Mouse (Mus musculus) kidney, embryonic 15.5 days (tissue): Measurements from ENCODE around the gene Smim22. TPM values are rescaled to one million over a fixed set of nuclear protein-coding genes. Genes with fewer than 3 reads are reported as not detected.

ENCODE experiments used
- ATAC-seq: fragments of 200-750 bp; cut with Nextera tagmentation; replicated peaks from 2 replicates; pipeline ENCODE4 v1.8.0; 2017; ENCODE audit warnings: moderate TSS enrichment; ENCODE audit not compliant: low FRiP score
- H3K27ac ChIP-seq: fragments of 300-500 bp; sonication (generic); 2 replicates; pipeline ENCODE4 v1.5.1; 2015; ENCODE audit warnings: mild to moderate bottlenecking, inconsistent platforms
- H3K27me3 ChIP-seq: fragments of 300-500 bp; sonication (generic); 2 replicates; pipeline ENCODE4 v1.6.1; 2015; ENCODE audit warnings: inconsistent platforms
- H3K36me3 ChIP-seq: fragments of 300-500 bp; sonication (generic); 2 replicates; pipeline ENCODE4 v1.6.1; 2015; ENCODE audit warnings: inconsistent platforms
- H3K4me1 ChIP-seq: fragments of 300-500 bp; sonication (generic); 2 replicates; pipeline ENCODE4 v1.6.1; 2015; ENCODE audit warnings: inconsistent platforms
- H3K4me2 ChIP-seq: fragments of 300-500 bp; sonication (generic); 2 replicates; pipeline ENCODE4 v1.6.1; 2015; ENCODE audit warnings: moderate library complexity, mild to moderate bottlenecking, inconsistent platforms
- H3K4me3 ChIP-seq: fragments of 300-500 bp; sonication (generic); replicated peaks from 2 replicates; pipeline ENCODE4 v1.5.1; 2015; ENCODE audit warnings: mild to moderate bottlenecking, inconsistent platforms
- H3K9ac ChIP-seq: fragments of 300-500 bp; sonication (generic); 2 replicates; pipeline ENCODE4 v1.6.1; 2015; ENCODE audit warnings: mild to moderate bottlenecking, inconsistent platforms
- H3K9me3 ChIP-seq: fragments of 300-500 bp; sonication (generic); replicated peaks from 2 replicates; pipeline ENCODE4 v1.6.1; 2016; ENCODE audit warnings: inconsistent platforms
- WGBS: fragments of 180-500 bp; shearing (Covaris S2); methylation state at CpG from one replicate; pipeline ENCODE4 v1.1.7; 2015; ENCODE audit warnings: mixed read lengths; 5-methylcytosine and 5-hydroxymethylcytosine counted together
- polyA plus RNA-seq: library from polyadenylated mRNA; unstranded; fragments of >200 nt; fragmentation: Nextera tagmentation; extraction: Ambion mirVana; gene quantifications from 2 replicates; pipeline ENCODE4 v1.2.1, GENCODE M21; 2015

Gene Smim22
- 11.2 and 13.7 TPM in 2 replicates for polyA plus RNA-seq

GRCm38 (mm10) chr16:5007067-5007466 lies at the start of gene Smim22:
Smim22 (plus strand) TSS chr16:5007288.
- 0 out of 2 replicates have a peak within 1 kb of the TSS, but pooled peaks have one; percentile 22 for H3K27ac ChIP-seq

GRCm38 (mm10) chr16:4957446-4957845 lies 49.6 kb upstream of the Smim22 start:
- WGBS: 83% methylated on average over 3 of the region's 3 CpGs
- peaks cover 72% of the 10 kb centered on the region for H3K36me3 ChIP-seq
- H3K27me3 ChIP-seq: no peaks in the 10 kb centered on the region
- H3K4me1 ChIP-seq: peaks cover 4% of the 10 kb centered on the region
- no peak overlapping the region for H3K27ac ChIP-seq
- H3K4me3 ChIP-seq: no peak overlapping the region
- ATAC-seq: no peak
- no peaks in the 10 kb centered on the region for H3K9me3 ChIP-seq
- H3K4me2 ChIP-seq: no peak overlapping the region
- no peak overlapping the region for H3K9ac ChIP-seq

More at GRCm38 (mm10) chr16:5007067-5007466, at the start of gene Smim22:
- H3K9ac ChIP-seq: 0 out of 2 replicates have a peak within 1 kb of the TSS, but pooled peaks have one; percentile 10
- H3K4me1 ChIP-seq: peaks cover 10% of the 10 kb centered on the region
- H3K27me3 ChIP-seq: no peaks in the 10 kb centered on the region
- peak; percentile 58; the same call in 1 of the 2 replicates for ATAC-seq
- no peaks in the 10 kb centered on the region for H3K9me3 ChIP-seq
- peaks cover 6% of the 10 kb centered on the region for H3K36me3 ChIP-seq
- 39% methylated on average over 5 of the region's 5 CpGs for WGBS
- peak within 1 kb of the TSS; percentile 40 for H3K4me2 ChIP-seq
- peak within 1 kb of the TSS; percentile 10; the same call in 1 of the 2 replicates for H3K4me3 ChIP-seq

GRCm38 (mm10) chr16:4960260-4960659 lies 46.8 kb upstream of the Smim22 start:
- Histone ChIP-seq H3K27ac (no peak overlapping the region), H3K36me3 (peaks cover 44% of the 10 kb centered on the region), H3K9me3 (no peaks in the 10 kb centered on the region), H3K27me3 (no peaks in the 10 kb centered on the region), H3K4me1 (peaks cover 17% of the 10 kb centered on the region), H3K9ac (no peak overlapping the region), H3K4me3 (no peak overlapping the region), H3K4me2 (no peak overlapping the region)
- WGBS: 83% methylated on average over 8 of the region's 8 CpGs
- ATAC-seq: no peak

GRCm38 (mm10) chr16:4963346-4963745 lies 43.7 kb upstream of the Smim22 start:
- Histone ChIP-seq H3K27me3 (no peaks in the 10 kb centered on the region), H3K4me1 (peaks cover 19% of the 10 kb centered on the region), H3K36me3 (peaks cover 14% of the 10 kb centered on the region), H3K9me3 (no peaks in the 10 kb centered on the region), H3K9ac (peak overlapping the region; percentile 77), H3K4me3 (peak overlapping the region; percentile 83), H3K27ac (peak overlapping the region; percentile 78; the same call in 1 of the 2 replicates), H3K4me2 (peak overlapping the region; percentile 72)
- ATAC-seq: no peak
- 33% methylated on average over 9 of the region's 9 CpGs for WGBS

GRCm38 (mm10) chr16:4963797-4964709 lies 43.0 kb upstream of the Smim22 start, which contains the start of gene Anks3:
Anks3 (minus strand) TSS chr16:4964205.
- peak within 1 kb of the TSS; percentile 83 for H3K4me3 ChIP-seq
- no peaks in the 10 kb centered on the region for H3K9me3 ChIP-seq
- peak within 1 kb of the TSS; percentile 77 for H3K9ac ChIP-seq
- under 1% methylated on average over 71 of the region's 76 CpGs for WGBS
- H3K27me3 ChIP-seq: no peaks in the 10 kb centered on the region
- peak within 1 kb of the TSS; percentile 78 for H3K27ac ChIP-seq
- H3K36me3 ChIP-seq: peaks cover 14% of the 10 kb centered on the region
- peak within 1 kb of the TSS; percentile 72 for H3K4me2 ChIP-seq
- peaks cover 19% of the 10 kb centered on the region for H3K4me1 ChIP-seq
- ATAC-seq: peak; percentile 99

- peak; percentile 6; the same call in 1 of the 2 replicates for ATAC-seq
- Histone ChIP-seq H3K4me2 (peak overlapping the region; percentile 72), H3K4me1 (peaks cover 19% of the 10 kb centered on the region), H3K9ac (peak overlapping the region; percentile 77), H3K27me3 (no peaks in the 10 kb centered on the region), H3K4me3 (peak overlapping the region; percentile 83), H3K36me3 (peaks cover 6% of the 10 kb centered on the region), H3K27ac (peak overlapping the region; percentile 78), H3K9me3 (no peaks in the 10 kb centered on the region)
- WGBS: 19% methylated on average over 13 of the region's 13 CpGs
Measured at GRCm38 (mm10) chr16:4964731-4965391, 42.2 kb upstream of the Smim22 start.

GRCm38 (mm10) chr16:4965392-4966129 lies 41.5 kb upstream of the Smim22 start:
- no peaks in the 10 kb centered on the region for H3K9me3 ChIP-seq
- no peak overlapping the region for H3K27ac ChIP-seq
- H3K4me1 ChIP-seq: peaks cover 19% of the 10 kb centered on the region
- H3K4me3 ChIP-seq: peak overlapping the region; percentile 83; the same call in 1 of the 2 replicates
- 0 out of 2 replicates have a peak overlapping the region, but pooled peaks have one; percentile 77 for H3K9ac ChIP-seq
- 87% methylated on average over 8 of the region's 8 CpGs for WGBS
- no peaks in the 10 kb centered on the region for H3K36me3 ChIP-seq
- H3K4me2 ChIP-seq: peak overlapping the region; percentile 72
- H3K27me3 ChIP-seq: no peaks in the 10 kb centered on the region
- no peak for ATAC-seq

- no peak for ATAC-seq
- 78% methylated on average over 3 of the region's 3 CpGs for WGBS
- Histone ChIP-seq H3K36me3 (no peaks in the 10 kb centered on the region), H3K4me2 (no peak overlapping the region), H3K4me3 (no peak overlapping the region), H3K4me1 (peaks cover 6% of the 10 kb centered on the region), H3K27ac (no peak overlapping the region), H3K9ac (no peak overlapping the region), H3K9me3 (no peaks in the 10 kb centered on the region), H3K27me3 (no peaks in the 10 kb centered on the region)
Measured at GRCm38 (mm10) chr16:4968426-4968825, 38.7 kb upstream of the Smim22 start.

GRCm38 (mm10) chr16:4969055-4969843 lies 37.8 kb upstream of the Smim22 start:
- no peak for ATAC-seq
- 80% methylated on average over 5 of the region's 5 CpGs for whole genome bisulfite sequencing
- no peak overlapping the region for H3K4me2 ChIP-seq
- H3K36me3 ChIP-seq: no peaks in the 10 kb centered on the region
- no peak overlapping the region for H3K9ac ChIP-seq
- no peak overlapping the region for H3K27ac ChIP-seq
- no peak overlapping the region for H3K4me3 ChIP-seq
- H3K27me3 ChIP-seq: no peaks in the 10 kb centered on the region
- H3K9me3 ChIP-seq: no peaks in the 10 kb centered on the region
- peaks cover 5% of the 10 kb centered on the region for H3K4me1 ChIP-seq

- Histone ChIP-seq H3K27ac (no peak overlapping the region), H3K4me1 (no peaks in the 10 kb centered on the region), H3K36me3 (no peaks in the 10 kb centered on the region), H3K9me3 (no peaks in the 10 kb centered on the region), H3K4me3 (no peak overlapping the region), H3K27me3 (no peaks in the 10 kb centered on the region), H3K9ac (no peak overlapping the region), H3K4me2 (no peak overlapping the region)
- WGBS: 75% methylated on average over 4 of the region's 4 CpGs
- ATAC-seq: no peak
Measured at GRCm38 (mm10) chr16:4971626-4972025, 35.5 kb upstream of the Smim22 start.

- WGBS: 91% methylated on average over 5 of the region's 5 CpGs
Measured at GRCm38 (mm10) chr16:4974521-4974920, 32.6 kb upstream of the Smim22 start.

More at GRCm38 (mm10) chr16:4974521-4974920, 32.6 kb upstream of the Smim22 start:
- no peaks in the 10 kb centered on the region for H3K36me3 ChIP-seq
- H3K9ac ChIP-seq: no peak overlapping the region
- ATAC-seq: no peak
- H3K4me3 ChIP-seq: no peak overlapping the region
- no peaks in the 10 kb centered on the region for H3K9me3 ChIP-seq
- H3K27me3 ChIP-seq: no peaks in the 10 kb centered on the region
- H3K27ac ChIP-seq: no peak overlapping the region
- no peak overlapping the region for H3K4me2 ChIP-seq
- H3K4me1 ChIP-seq: no peaks in the 10 kb centered on the region
